Mouse (Mus musculus) activated CD4-positive, CD25-positive, alpha-beta regulatory T cell (primary cell): Measurements from ENCODE around the gene Slc28a1. TPM values are rescaled to one million over a fixed set of nuclear protein-coding genes. Genes with fewer than 3 reads are reported as not detected.

Experiments
- polyA plus RNA-seq, 2 experiments: library from polyadenylated mRNA; unstranded; fragments of 100-300 nt; shearing (Covaris generic); gene quantifications; one replicate each; pipeline ENCODE4 v1.2.1; 2017

The Slc28a1 gene
- polyA plus RNA-seq, result under 1 TPM in 1 of 2 experiments, not detected in 1; 0.07 TPM

DNA sequence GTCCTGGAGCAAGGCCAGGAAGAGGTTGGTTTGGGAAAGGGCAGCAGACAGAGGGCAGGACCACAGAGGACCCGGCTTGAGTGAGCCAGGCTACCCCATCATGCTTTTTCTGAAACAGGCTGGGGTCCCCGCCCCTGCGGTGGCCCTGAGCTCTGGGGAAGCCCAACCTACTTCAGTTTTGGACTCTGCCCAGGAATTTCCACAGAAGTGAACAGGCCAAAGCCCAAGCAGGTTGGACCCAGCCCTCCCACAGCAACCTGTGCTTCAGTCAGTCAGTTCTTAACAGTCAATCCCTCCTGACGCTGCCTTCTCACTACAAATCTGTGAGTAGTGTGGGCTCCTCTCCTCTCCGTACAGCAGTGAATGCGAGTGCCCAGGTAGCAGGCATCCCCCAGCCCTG, at the start of gene Slc28a1:
Gene Slc28a1, plus strand, starts transcription at position 245 of the 400 bp plus-strand sequence.

DNA sequence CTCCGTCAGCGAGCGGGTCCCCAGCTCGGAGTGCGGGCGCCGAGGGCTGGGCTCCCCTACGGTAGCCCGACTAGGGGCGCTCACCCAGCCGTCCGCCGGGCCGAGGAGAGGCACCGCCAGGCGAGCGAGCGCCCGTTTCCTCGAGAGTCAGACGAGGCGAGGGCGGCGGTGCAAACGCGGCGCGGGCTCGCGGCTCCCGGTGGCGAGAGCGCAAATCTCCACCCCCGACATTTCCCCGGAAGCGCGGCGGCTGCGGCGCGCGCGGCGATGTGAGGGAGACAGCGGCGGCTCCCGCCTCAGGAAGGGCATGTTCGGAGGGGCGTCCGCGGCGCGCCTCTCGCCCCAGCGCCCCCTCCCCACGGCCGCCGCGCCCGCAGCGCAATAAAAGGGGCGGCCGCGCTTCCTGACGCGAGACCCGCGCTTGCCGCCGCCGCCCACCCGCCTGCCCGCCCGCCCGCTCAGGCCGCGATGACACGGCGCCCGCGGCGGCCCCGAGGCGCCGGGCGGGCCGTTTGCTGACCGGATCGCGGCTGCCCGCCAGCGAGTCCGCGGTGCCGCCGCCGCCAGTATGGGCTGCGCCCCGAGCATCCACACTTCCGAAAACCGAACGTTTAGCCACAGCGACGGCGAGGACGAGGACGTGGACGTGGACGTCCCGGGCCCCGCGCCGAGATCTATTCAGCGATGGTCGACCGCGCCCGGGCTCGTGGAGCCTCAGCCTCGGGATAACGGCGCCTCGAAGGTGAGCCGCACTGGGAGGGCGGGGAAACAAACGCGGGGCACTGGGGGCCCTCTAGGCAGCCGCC, 99.0 kb downstream of the Slc28a1 start, which contains the start of gene Pde8a:
Gene Pde8a, plus strand, starts transcription at position 250 of the 806 bp plus-strand sequence.

Other genes with a start within 250 kb of the Slc28a1 start
- 10 to 100 TPM; 26.5 to 31.7 TPM for gene Wdr73, start 213.5 kb upstream of the Slc28a1 start, polyA plus RNA-seq
- 10 to 100 TPM; 42.6 to 58.1 TPM for gene Nmb, start 209.7 kb upstream of the Slc28a1 start, polyA plus RNA-seq
- 100 to 1,000 TPM; 326 to 350 TPM for gene Sec11a, start 167.0 kb upstream of the Slc28a1 start, polyA plus RNA-seq
- gene Zfp592, start 121.1 kb upstream of the Slc28a1 start, polyA plus RNA-seq, result 10 to 100 TPM; 50.0 to 52.5 TPM
- gene Alpk3, start 57.2 kb upstream of the Slc28a1 start, polyA plus RNA-seq, result under 1 TPM; 0.08 to 0.12 TPM
- gene Pde8a, start 98.8 kb downstream of the Slc28a1 start, polyA plus RNA-seq, result 1 to 10 TPM; 6.1 to 7.0 TPM
- 100 to 1,000 TPM; 534 to 905 TPM for gene Rps17, start 230.5 kb downstream of the Slc28a1 start, polyA plus RNA-seq